Mouse (Mus musculus) right cerebral cortex, postnatal 4 days (tissue): ENCODE measurements around the gene Fcho1.
A peak's percentile ranks its signal among the peaks of the same experiment; 100 is the strongest.
"Not testable (repeated sequence)": the region's sequence is repeated elsewhere in the genome, so short reads cannot be mapped to it uniquely, and the experiment has no call there.

ENCODE experiments used
- DNase-seq: peaks from one replicate; pipeline ENCODE4 v3.0.0-alpha.2; 2022

The Fcho1 gene

GRCm38 (mm10) chr8:71725122-71725924 lies at the start of gene Fcho1:
TSS of gene Fcho1 (minus strand) at chr8:71725716.
- peak; percentile 84 for DNase-seq

- no peak for DNase-seq
These were observed 45.8 kb upstream of the Fcho1 start for GRCm38 (mm10) chr8:71771336-71771735.

DNA sequence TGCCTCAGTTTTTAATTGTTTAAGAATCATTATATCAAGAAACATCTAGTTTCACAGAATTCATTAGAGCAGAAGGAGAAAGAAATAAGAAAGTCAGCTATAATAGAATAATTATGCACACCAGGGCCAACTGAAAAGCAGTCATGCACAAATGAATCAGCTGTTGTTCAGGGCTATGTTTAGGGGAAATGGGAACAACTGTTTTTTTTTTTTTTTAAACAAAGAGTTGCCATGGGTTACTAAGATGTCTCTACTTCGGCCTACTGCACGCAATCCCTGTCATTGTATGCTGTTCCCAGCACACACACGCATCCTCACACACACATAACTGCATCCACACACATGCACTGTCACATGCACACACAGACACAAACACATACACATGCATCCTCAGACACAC lies 33.3 kb upstream of the Fcho1 start:
- DNase-seq, result no peak

GRCm38 (mm10) chr8:71752881-71753552 lies 27.5 kb upstream of the Fcho1 start:
- DNase-seq, result not testable (repeated sequence)

DNA sequence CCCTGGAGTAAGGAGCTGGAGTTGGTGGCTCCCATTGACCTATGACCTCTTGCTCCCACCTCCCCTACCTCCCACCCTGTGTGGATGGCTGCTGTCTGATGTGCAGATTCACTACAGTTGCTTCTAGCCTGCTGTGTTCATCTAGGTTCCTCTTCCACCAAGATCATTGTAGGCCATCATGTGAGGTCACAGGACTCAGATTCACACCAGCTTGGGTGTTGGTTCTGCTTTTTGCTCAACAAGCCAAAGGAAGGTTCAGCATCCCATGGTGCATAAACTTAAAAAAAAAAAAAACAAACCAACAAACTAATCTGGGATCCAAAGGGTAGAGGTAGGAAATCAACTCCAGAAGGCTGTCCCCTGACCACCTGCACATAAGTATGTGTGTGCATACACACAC lies 26.7 kb upstream of the Fcho1 start:
- DNase-seq, result not testable (repeated sequence)

GRCm38 (mm10) chr8:71751337-71751886 lies 25.9 kb upstream of the Fcho1 start:
- DNase-seq, result peak; percentile 32

DNA sequence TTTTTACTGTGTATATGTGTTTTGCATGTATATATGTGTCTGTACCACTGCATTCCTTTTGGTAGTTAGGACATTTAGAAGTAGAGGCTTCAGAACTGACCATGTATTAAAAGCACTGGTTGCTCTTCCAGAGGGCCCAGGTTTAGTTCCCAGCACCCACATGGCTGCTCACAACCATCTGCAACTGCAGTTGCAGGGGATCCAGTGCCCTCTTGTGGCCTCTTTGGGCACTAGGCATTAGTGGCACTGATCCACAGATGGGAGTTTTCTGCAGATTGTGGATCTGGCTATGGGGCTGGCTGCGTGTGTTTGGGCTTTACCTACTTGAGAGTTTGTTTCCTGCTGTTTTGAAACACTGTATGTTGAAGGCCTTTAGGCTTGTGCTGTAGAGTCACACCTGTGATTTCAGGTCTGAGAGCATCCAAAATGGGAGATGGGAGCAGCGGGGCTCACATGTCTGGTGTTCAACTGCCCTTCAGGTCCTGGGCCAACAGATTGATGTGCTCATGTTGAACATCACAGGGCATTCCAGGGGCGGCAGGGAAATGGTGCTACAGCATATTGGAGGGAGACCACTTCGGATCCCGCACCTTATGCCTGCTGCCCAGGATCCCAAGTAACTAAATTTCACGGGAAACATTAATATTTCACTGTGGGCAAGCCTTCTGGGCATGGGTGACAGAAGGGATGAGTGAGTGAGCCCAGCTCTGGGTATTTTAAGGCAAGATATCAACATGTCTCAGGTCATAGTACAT lies 24.0 kb upstream of the Fcho1 start:
- DNase-seq, result not testable (repeated sequence)

DNA sequence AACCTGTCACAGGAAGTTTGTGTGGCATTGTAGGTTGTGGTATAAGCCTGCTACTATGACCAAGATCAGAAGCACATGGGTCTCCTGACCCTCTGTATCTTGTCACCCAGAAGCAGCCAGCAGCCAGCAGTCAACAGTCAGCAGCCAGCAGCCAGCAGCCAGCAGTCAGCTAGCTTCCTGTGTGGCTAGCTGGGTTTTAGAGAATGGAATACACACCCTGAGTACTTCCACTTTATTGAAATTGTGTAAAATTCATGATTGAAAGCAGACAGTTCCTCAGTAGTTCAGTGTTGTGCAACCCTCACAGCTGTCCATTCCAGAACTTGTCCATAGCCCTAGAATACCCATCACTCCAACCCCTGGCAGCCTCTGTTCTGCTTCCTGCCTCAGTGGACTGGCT lies 21.6 kb upstream of the Fcho1 start:
- not testable (repeated sequence) for DNase-seq

GRCm38 (mm10) chr8:71745322-71745721 lies 19.8 kb upstream of the Fcho1 start:
- no peak for DNase-seq

GRCm38 (mm10) chr8:71742783-71743182 lies 17.3 kb upstream of the Fcho1 start:
- no peak for DNase-seq

DNA sequence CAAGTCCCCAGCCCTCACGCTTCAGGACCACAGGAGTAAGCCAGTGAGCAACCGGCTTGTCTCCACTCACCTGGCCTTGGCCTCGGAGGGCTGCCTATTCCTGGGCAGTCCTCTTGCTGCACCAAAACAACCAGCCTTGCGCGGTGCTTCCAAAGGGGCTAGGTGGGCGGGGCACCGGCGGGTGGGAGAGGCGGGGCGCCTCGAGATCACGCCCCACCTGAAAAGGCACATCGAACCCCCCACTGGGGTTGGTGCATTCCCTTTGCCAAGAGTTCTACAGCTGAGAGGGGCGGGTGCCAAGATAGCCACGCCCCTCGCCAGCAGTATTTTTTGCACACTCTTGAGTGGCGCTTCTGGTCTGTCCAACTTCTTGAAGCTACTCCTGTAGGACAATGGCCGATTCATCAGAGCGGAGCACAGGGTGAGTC lies 16.2 kb upstream of the Fcho1 start:
- DNase-seq, result no peak

- DNase-seq, result no peak
These were observed 15.7 kb upstream of the Fcho1 start for GRCm38 (mm10) chr8:71741226-71741625.

- DNase-seq, result not testable (repeated sequence)
These were observed 12.8 kb upstream of the Fcho1 start for GRCm38 (mm10) chr8:71738316-71738715.

DNA sequence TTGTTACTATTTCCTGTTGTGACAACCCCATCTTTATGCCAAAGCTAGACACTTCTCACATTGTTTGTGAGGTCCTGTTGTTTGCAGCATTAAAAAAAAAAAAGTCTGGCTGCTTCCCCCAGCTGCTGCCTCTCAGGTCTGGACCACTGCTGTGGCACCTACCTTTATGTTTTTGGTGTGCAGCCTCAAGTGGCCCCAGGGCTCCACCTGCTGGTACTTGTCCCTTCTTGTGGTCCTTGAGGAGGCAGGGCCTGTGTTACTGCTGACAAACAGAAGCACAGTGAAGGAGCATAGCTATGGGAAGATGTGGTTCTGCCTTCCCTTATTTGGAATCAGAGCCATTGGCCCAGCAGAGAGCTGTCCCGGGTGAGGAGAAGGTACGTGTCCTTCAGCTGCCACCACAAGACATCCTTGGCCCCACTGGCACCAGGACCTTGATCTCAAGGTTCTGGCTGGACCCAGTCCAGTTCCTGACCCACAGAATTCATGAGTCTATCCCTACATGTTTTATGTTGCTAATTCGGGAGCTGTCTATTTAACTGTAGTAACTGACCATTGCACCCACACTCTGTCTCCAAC lies 6.2 kb upstream of the Fcho1 start:
- DNase-seq, result no peak

DNA sequence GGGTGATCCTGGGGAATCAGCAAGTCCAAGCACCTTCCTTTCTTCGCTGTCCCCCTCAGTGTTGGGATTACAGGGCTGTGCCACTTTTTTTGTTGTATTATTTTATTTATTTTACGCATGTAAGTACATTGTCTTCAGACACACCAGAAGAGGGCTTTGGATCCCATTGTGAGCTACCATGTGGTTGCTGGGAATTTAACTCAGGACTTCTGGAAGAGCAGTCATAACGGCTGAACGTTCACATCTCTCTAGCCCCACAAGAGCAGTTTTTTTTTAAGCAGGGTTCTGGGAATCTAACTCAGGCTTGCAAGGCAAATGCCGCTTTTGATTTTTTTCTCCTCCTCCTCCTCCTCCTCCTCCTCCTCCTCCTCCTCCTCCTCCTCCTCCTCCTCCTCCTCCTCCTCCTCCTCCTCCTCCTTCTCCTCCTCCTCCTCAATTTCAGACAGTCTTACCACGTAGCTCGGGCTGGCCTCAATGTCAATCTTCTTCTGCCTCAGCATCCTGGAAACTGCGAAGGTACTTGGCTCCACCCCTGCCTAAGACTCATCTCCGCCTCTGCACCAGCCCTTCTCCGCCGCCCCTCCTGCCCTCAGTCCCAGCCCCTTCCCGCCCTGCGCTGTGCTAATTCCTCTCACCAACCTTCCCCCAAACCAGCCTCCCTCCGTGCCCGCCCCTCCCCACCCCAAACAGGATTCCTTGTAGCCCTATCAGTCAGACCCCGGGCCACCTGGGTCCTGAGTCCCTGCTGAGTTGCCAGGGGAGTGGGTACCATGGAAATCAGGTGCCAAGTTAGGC lies 3.5 kb upstream of the Fcho1 start:
- DNase-seq, result no peak

DNA sequence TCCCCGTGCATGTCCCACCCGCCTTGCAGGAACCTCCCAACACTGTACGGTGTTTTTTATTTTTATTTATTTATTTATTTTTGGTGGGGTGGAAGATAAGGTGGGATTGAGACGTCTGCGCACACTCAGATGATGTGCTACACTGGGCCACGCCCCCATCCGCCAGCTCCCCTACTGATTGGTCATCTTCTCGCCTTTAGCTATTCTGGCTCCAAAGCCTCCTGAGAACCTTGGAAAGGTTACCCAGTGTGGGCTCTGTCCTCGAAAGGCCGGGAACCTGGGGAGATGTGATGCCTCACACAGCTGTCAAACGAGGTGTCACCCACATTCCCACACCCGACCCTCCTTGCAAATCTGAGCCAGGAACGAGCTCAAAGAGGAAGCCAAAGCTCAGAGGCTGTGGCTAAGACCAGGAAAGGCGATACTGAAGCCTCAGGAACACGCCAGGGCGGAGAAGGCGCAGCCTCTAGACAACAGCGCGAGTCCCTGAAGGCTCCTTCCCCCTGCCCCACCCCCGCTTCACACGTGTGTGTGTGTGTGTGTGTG lies 2.8 kb upstream of the Fcho1 start:
- peak; percentile 73 for DNase-seq

- DNase-seq, result no peak
These were observed 1.1 kb downstream of the Fcho1 start for GRCm38 (mm10) chr8:71724389-71724788.

GRCm38 (mm10) chr8:71723047-71723551 lies 2.4 kb downstream of the Fcho1 start:
- DNase-seq, result no peak

DNA sequence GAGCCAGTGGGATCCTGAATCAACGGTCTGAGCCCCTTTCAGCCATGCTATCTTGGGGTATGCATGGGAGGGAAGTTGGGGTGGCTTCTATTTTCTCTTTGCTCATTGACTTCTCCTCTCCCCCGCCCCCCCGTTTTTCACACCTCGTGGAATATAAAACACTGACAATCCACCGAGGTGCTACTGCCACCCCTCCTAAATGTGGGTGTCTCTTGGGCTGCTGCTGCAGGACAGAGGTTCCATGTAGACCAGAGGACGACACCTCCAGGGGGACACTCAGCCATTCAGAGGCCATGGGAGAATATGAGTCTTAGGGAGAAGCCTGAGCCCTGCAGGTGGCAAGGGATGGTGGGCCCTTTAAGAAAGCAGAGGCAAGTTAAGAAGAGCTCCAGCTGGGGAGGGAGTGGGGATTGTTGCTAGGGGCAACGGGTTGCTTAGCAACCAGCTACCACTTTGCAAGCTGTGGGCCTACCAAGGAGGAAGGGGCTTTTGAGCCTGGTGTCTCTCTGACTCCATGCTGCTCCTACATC lies 5.5 kb downstream of the Fcho1 start:
- DNase-seq, result peak; percentile 84

- DNase-seq, result peak; percentile 71
These were observed 6.3 kb downstream of the Fcho1 start for GRCm38 (mm10) chr8:71719218-71719617.

- DNase-seq, result no peak
These were observed 7.3 kb downstream of the Fcho1 start for GRCm38 (mm10) chr8:71718252-71718651.
